Mouse (Mus musculus) kidney, adult 11 months (tissue): Measurements from ENCODE around the gene Tas1r1.
A peak's percentile ranks its signal among the peaks of the same experiment; 100 is the strongest.
"Not testable (repeated sequence)": the region's sequence is repeated elsewhere in the genome, so short reads cannot be mapped to it uniquely, and the experiment has no call there.

Experiments used
- DNase-seq: peaks from one replicate; pipeline ENCODE4 v3.0.0; 2022

Gene Tas1r1

DNA sequence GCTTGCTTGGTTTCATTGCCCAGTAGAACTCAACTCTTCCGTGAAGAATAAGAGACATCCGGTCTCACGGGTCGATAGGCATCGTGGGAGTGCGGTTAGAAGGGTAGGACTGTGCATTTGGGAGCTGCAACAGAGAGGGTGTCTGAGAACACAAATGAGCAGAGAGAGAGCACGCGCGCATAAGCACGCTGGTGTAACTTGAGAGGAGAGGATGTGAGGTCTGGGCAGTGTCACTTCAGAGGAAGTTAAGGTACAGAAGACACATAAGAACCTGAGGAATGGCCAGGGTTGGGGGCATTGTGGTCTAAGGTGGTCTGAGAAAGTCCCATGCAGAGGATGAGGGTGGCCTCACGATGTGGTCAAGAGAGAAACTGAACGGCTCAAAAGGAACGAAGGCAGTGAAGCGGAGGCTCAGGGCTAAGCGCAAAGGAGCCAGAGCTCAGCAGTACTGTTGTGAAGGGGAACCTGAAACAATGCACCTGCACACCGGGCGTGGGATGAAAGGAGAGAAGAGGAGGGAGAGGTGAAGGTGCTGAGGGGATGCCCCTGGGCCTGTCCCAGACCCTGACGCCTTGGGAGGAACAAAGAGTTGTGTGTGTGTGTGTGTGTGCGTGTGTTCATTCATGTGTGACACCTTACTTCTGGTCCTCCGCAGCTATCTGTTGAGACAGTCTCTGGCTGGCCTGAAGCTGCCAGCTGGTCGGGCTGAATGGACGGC, 3.7 kb upstream of the Tas1r1 start:
- DNase-seq, result no peak

DNA sequence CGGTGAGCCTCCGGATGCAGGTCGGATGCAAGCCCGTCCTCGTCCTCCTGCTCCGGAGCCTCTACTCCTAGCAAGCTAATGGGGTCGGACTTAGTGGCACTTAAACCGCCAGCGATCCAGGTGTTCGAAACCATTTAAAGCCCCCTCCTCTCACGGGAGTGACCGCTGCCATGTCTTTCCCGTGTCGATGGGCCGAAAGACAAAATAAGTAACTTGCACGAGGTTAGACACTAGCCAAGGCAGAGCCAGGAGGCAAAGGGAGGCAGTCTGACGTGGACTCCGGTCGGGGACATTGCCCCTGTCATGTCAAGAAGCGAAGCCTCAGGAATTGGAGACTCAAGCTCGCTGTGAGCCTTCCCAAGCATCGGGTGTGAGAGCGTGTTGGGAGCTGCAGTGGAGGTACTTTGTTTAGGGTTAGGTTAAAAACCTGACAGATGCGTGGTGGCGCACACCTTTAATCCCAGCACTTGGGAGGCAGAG, 1.5 kb upstream of the Tas1r1 start:
- DNase-seq, result no peak

DNA sequence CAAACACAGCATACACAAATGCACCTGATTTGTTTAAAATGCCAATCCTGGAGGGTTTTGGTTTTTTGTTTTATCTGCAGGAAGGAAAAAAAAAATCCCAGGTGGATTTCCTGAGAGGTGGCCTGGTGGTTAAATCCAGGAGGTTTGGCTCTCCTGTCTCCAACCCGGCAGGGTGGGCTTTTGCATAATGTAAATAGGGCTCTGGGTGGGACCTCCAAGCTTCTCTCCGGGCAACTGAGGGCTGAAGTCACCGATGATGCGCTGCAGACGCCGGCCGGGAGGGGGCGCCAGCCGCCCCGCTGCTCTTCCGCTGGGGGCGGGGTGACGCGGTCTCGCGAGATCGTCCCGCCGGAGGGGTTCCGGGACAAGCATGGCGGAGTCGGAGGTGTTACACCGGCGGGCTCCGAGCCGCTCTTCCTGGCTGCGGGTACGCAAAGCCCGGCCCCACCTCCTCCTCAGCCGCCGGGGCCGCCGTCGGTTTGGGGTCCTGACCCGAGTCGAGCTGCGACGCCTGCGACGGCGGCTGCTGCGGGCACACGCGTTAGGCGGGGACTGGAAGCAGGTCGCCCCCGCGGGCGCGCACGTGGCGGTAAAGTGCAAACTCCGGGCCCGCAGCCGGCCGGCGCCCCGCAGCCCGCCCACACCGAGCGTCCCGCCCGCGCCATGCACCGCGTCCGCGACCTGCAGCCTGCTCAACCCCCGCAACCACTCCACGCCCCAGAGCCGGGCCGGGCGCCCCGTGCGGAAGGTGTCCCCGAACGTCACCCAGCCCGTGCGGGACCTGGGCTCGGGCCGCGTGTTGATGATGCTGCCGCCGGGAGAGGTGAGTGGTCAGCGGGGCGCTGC, 840 bp upstream of the Tas1r1 start, which contains the start of gene Nol9:
Nol9 (plus strand) TSS at position 337 of the 846 bp plus-strand sequence.
- peak; percentile 86 for DNase-seq

DNA sequence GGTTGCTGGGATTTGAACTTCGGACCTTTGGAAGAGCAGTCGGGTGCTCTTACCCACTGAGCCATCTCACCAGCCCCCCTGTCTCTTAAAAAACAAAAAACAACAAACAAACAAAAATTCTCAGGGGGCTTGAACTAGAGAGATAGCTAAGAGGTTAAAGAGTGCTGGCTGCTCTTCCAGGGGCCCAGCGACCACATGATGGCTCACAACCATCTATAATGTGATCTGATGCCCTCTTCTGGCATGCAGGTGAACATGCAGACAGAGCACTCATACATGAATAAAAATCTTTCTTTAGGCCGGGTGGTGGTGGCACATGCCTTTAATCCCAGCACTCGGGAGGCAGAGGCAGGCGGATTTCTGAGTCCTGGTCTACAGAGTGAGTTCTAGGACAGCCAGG, 1.9 kb downstream of the Tas1r1 start:
- not testable (repeated sequence) for DNase-seq

GRCm38 (mm10) chr4:152032922-152033321, 5.4 kb downstream of the Tas1r1 start:
- no peak for DNase-seq

GRCm38 (mm10) chr4:152029997-152030396, 8.4 kb downstream of the Tas1r1 start:
- no peak for DNase-seq

GRCm38 (mm10) chr4:152029087-152029486, 9.3 kb downstream of the Tas1r1 start:
- DNase-seq, result no peak

DNA sequence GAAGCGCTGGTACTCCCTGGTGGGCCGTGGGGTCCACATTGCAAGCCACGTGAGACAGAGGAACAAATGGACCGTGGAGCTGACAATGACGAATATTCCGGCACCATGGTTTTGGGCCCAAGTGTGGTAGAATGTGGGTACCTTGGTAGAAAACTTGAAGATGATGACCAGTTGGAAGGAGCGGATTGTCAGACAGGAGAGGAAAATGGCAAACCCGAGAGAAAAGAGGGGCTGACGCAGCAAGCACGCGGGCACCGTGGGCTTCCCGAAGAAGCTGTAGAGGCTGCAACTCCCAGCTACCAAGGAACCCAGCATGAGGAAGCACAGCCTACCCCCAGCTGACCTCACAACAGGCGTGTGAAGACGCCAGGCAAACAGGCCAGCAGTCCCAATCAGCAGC, 9.9 kb downstream of the Tas1r1 start:
- DNase-seq, result no peak

- peak; percentile 98 for DNase-seq
These were observed 10.8 kb downstream of the Tas1r1 start, which contains the start of gene Zbtb48 for GRCm38 (mm10) chr4:152027524-152027923. TSS of gene Zbtb48 (minus strand) at chr4:152027671.

GRCm38 (mm10) chr4:152026751-152027508, 11.4 kb downstream of the Tas1r1 start:
- no peak for DNase-seq

- DNase-seq, result no peak
These were observed 13.8 kb downstream of the Tas1r1 start for GRCm38 (mm10) chr4:152024525-152024924.

DNA sequence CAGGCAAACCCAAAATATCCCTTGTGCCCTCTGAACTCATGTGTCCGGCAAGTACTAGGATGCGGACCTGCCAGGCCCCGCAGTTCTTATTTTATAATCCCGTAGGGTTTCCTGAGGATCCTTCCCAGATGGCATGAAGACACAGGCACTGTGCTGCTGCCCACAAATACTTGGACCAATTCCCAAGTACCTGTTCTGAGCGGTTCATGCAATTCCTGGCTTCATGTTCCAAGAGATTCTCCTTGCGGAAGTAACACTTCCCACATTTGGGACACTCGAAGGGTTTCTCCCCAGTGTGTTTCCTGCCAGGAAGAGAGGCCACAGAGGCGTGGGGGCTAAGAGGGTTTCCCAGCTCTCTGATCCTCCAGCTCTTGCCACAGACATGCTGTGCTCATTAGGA, 15.9 kb downstream of the Tas1r1 start:
- DNase-seq, result no peak

DNA sequence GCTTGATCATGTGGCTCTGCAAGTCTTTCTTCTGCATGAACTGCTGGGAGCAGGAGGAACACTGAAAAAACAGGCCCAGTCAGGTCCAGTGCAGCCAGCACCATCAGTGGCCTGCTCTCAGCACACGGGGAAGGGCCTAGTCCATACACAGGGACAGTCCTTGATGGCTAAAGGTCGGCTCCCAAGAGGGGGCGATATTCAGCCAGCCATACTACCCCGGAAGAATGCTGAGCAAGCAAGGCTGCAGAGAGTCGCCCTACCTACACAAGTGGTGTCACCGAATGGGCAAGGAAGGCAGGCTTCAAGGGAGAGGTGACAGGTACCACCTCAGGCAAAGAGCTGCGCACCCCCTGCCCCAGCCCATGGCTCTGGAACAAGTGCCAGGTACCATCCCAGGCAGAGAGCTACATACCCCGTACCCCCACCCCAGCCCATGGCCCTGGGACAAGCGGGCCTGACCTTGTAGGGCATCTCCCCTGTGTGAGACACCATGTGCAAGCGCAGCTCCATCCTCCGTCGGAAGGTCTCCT, 16.7 kb downstream of the Tas1r1 start:
- DNase-seq, result no peak

DNA sequence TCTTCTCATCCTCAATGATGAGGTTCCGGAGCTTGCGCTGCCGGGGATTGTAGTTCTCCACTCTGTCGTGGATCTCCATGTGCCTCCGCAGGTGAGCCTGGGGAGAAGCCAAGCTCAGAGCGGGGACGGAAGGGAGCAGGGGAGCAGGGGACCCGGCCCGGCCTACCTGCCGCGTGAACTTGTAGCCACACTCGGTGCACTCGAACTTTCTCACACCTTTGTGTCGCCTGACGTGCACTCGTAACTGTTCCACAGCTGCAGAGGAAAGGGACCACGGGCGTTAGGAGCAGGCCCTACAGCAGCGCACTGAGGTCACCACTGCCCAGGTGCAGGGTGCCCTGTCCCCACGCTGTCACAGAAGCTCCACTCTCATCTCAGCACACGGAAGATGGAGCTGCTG, 18.3 kb downstream of the Tas1r1 start:
- DNase-seq, result no peak

DNA sequence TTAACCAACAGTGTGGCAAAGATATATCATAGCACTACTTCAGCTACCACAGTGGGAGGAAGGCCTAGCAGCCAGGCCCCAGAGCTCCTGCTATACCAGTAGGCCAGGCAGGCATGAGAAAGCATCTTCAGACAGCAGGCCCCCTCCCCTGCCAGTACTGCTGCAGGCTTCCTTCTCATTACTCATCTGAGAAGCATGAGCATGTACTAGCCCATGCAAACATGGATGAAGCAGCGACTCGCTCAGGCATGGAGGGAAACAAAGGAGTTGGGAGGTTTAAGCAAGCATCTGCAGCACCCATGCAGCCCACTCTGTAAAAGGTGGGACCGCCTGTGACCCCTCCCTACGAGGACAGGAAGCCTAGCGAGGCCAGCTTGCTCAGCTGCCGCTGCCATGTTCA, 19.3 kb downstream of the Tas1r1 start:
- no peak for DNase-seq

DNA sequence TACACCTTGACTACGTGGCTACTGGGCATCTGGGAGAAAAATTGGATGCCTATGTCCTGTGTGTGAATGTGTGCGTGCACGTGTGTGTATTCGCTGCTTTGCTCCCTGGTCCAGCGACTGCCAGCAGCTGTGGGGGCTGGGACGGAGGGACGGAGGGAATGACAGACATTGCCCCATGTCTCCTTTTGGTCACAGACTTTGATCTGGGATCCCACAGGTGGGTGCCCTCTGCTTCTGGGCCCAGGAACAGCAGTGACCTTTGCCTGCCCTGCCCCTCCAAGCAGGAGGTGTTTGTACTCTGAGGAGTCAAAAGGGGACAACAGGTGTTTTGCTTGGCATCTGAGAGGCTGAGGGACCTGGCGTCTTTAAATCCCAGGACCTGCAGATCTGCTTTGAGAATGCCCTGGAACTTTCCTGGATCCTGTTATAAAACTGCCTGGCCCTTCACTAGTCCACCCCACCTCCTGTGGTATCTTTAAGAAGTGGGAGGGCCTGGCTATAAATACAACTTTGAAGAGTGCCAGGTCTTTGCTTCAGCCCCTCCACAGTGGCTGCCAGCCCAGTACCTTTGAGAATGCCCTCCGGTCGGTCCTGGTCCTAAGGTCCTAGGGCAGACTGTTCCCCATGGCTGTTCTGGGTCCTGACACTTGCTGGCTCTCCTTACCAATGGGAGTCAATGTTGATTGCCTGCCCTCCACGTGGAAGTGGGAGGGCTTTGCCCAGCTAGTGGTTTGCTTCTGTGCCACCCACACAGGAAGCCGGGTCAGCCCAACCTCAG, 25.1 kb downstream of the Tas1r1 start:
- peak; percentile 86 for DNase-seq

DNA sequence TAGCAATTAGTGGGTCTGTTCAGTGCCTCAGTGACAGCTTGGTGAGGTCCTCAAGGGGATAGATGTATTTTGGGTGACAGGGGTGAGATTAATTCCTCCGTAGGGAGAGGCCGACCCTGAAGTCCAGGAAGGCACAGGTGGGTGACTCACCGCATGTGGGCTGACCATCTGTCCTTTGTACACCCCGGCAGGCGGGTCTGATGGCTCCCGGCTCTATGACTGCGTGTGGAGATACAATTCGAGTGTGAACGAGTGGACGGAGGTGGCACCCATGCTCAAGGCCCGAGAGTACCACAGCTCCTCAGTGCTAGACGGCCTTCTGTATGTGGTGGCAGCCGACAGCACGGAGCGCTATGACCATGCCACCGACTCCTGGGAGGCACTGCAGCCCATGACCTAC, 26.3 kb downstream of the Tas1r1 start:
- no peak for DNase-seq

DNA sequence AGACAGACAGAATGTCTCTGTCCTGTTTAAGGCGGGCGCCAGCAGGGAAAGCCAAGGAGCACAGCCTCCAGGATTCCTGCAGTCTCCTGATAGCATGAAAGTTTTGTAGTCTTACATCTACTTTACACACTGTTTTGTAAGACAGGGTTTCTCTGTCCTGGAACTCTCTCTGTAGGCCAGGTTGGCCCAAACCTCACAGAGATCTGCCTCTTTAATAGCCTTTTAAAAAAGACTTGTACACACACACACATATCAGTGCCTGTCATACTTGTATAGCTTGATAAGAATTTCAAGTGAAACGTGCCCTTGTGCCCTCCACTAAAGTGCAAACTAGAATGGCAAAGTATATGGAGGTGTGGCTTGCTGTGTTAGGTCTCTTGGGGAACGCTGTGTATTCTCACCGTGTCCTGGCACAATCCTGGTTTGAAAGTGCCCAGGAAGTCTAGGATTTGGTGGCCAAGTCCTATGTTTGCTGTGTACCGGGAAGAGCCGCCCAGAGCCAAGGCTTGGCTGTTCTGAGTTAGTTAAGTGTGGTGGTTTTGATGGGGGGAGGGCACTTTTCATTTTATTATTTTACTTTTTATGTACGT, 27.1 kb downstream of the Tas1r1 start:
- no peak for DNase-seq

DNA sequence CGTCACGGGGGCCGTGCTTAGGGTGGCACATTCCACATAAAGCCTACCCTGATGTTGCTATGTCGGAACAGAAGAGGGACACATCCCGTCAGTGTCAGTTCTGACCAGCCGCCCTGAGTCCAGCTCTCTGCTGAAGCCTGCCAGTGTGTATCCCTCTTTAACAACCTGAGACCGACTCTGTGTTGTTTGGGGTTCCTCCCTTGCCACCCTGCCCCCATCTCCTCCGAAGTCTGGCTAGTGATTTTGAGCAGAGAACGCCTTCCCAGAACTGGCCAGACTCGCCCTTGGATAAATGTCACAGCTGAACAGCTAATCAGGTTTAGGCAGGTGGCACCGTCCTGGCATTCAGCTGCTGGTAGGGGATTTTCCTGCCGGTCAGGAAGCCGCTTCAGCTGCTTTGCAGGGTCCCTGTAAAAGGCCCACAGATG, 27.6 kb downstream of the Tas1r1 start:
- DNase-seq, result peak; percentile 57

DNA sequence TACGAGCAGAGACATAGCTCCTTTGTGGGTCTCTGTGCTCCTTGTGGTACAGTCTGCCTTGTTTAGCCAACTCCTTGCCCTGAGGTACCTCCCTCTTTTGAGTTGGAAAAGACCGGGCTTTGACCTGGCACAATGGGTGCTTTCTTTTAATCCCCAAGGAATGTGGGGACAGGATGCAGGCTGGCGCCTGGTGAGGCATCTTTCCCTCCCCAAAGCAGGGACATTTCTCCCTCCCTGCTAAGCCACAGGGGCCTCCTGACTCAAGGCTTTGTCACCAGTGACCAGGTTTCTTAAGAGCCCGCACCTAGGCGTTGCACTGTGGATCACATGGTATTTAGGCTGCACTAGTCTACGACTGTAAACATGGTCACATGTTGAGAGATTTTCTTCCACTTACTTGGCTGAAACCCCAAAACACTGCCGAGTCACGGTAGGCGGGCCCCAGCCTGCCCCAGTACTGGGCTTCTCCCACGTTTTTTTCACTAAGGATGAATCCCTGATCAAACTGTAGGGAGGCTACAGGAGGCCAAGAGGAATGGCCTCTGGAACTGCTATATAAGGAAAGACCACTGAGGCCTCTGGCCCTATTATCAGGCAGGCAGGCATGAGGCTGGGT, 28.2 kb downstream of the Tas1r1 start:
- DNase-seq, result peak; percentile 75
